Mouse (Mus musculus): ENCODE results near the gene Galnt11. TPM values are rescaled to one million over a fixed set of nuclear protein-coding genes. Genes with fewer than 3 reads are reported as not detected.
A peak's percentile ranks its signal among the peaks of the same experiment; 100 is the strongest.
"Not testable (repeated sequence)": the region's sequence is repeated elsewhere in the genome, so short reads cannot be mapped to it uniquely, and the experiment has no call there.

Gene Galnt11
- polyA plus RNA-seq (2014; fragmentation: Nextera tagmentation; extraction: Ambion mirVana), result 37.0 and 37.3 TPM in 2 replicates

- no peaks in the 10 kb centered on the region for H3K27me3 ChIP-seq (ENCODE audit: control insufficient read depth, insufficient read depth, low read length)
- H3K4me3 ChIP-seq (ENCODE audit: low read depth, low read length), result peak within 1 kb of the TSS; percentile 65
- no peaks in the 10 kb centered on the region for H3K9me3 ChIP-seq (ENCODE audit: control insufficient read depth, low read length)
- H3K9ac ChIP-seq (ENCODE audit: low read length), result peak within 1 kb of the TSS; percentile 80
- H3K4me2 ChIP-seq (ENCODE audit: low read depth, low read length, severe bottlenecking), result peak within 1 kb of the TSS; percentile 67
- 0 out of 2 replicates have a peak, but pooled peaks cover 3% of the 10 kb centered on the region for H3K4me1 ChIP-seq (replicated peaks; ENCODE audit: control insufficient read depth, insufficient read depth, low read length)
- DNase-seq (ENCODE audit: low spot score) (no peak), ATAC-seq (replicated peaks; ENCODE audit: low FRiP score) (no peak)
- no peaks in the 10 kb centered on the region for H3K36me3 ChIP-seq (ENCODE audit: control insufficient read depth, insufficient read depth, low read length)
- H3K27ac ChIP-seq (ENCODE audit: low read depth, low read length), result no peak within 1 kb of the TSS; the same call in 1 of the 2 replicates
- WGBS, result 91% methylated on average over 3 of the region's 3 CpGs
Observed at GRCm38 (mm10) chr5:25221604-25222003, at the start of gene Galnt11. TSS of gene Galnt11 (plus strand) at chr5:25221904.

GRCm38 (mm10) chr5:25177937-25178336, 43.8 kb upstream of the Galnt11 start:
- not testable (repeated sequence) for H3K27ac ChIP-seq (ENCODE audit: low read depth, low read length); H3K9me3 ChIP-seq (ENCODE audit: control insufficient read depth, low read length); H3K27me3 ChIP-seq (ENCODE audit: control insufficient read depth, insufficient read depth, low read length); H3K9ac ChIP-seq (ENCODE audit: low read length); DNase-seq (ENCODE audit: low spot score); H3K36me3 ChIP-seq (ENCODE audit: control insufficient read depth, insufficient read depth, low read length); H3K4me2 ChIP-seq (ENCODE audit: low read depth, low read length, severe bottlenecking); ATAC-seq (replicated peaks; ENCODE audit: low FRiP score); H3K4me3 ChIP-seq (ENCODE audit: low read depth, low read length); H3K4me1 ChIP-seq (replicated peaks; ENCODE audit: control insufficient read depth, insufficient read depth, low read length)
- WGBS, result 92% methylated on average over 5 of the region's 5 CpGs

DNA sequence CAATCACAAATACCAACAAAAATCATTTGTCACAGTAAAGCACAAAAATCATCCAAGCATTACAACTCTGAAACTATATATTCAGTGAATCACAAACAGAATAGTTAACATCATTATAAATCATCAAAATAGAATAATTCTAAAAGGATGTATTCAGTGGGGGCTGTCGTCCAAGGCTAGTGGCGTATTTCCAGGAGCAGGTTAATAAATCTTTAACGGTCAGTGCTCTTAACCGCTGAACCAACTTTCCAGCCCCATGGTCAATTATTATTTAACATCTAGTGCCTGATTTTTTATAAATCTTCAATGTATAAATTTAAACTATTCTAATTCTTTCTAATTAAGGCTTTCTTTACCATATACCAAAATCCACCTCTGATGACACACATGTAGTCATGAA, 43.2 kb upstream of the Galnt11 start:
- WGBS, result 93% methylated on average over 4 of the region's 4 CpGs
- H3K9ac ChIP-seq (ENCODE audit: low read length); H3K4me2 ChIP-seq (ENCODE audit: low read depth, low read length, severe bottlenecking); DNase-seq (ENCODE audit: low spot score); H3K4me3 ChIP-seq (ENCODE audit: low read depth, low read length); H3K27me3 ChIP-seq (ENCODE audit: control insufficient read depth, insufficient read depth, low read length); H3K27ac ChIP-seq (ENCODE audit: low read depth, low read length); H3K36me3 ChIP-seq (ENCODE audit: control insufficient read depth, insufficient read depth, low read length); H3K9me3 ChIP-seq (ENCODE audit: control insufficient read depth, low read length); ATAC-seq (replicated peaks; ENCODE audit: low FRiP score); H3K4me1 ChIP-seq (replicated peaks; ENCODE audit: control insufficient read depth, insufficient read depth, low read length): not testable (repeated sequence)

DNA sequence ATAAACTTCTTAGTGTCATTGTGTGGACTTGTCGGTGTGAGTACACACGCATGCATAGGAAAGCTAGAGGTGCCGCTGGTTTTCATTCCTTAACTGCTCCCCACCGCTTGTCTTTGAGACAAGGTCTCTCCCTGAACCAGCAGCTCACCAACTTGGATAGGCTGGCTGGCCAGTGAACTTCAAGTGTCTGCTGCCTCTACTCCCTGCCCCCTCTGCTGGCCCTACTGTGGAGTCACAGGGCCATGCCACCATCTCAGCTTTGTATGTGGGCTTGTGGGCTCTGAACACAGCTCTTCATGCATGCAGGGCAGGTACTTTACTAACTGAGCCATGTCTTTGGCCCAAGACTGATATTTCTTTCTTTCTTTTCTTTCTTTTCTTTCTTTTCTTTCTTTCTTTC, 42.4 kb upstream of the Galnt11 start:
- H3K27ac ChIP-seq (ENCODE audit: low read depth, low read length), result no peak overlapping the region
- H3K4me3 ChIP-seq (ENCODE audit: low read depth, low read length), result no peak overlapping the region
- WGBS, result 97% methylated on average over 4 of the region's 4 CpGs
- DNase-seq (ENCODE audit: low spot score) (no peak), ATAC-seq (replicated peaks; ENCODE audit: low FRiP score) (no peak)
- no peaks in the 10 kb centered on the region for H3K27me3 ChIP-seq (ENCODE audit: control insufficient read depth, insufficient read depth, low read length)
- no peak overlapping the region for H3K4me2 ChIP-seq (ENCODE audit: low read depth, low read length, severe bottlenecking)
- no peak overlapping the region for H3K9ac ChIP-seq (ENCODE audit: low read length)
- no peaks in the 10 kb centered on the region for H3K9me3 ChIP-seq (ENCODE audit: control insufficient read depth, low read length)
- H3K4me1 ChIP-seq (replicated peaks; ENCODE audit: control insufficient read depth, insufficient read depth, low read length), result no peaks in the 10 kb centered on the region
- H3K36me3 ChIP-seq (ENCODE audit: control insufficient read depth, insufficient read depth, low read length), result no peaks in the 10 kb centered on the region

GRCm38 (mm10) chr5:25179936-25180488, 41.7 kb upstream of the Galnt11 start:
- DNase-seq (ENCODE audit: low spot score) (no peak), ATAC-seq (replicated peaks; ENCODE audit: low FRiP score) (no peak)
- Histone ChIP-seq H3K27ac (ENCODE audit: low read depth, low read length) (no peak overlapping the region), H3K4me3 (ENCODE audit: low read depth, low read length) (no peak overlapping the region), H3K9me3 (ENCODE audit: control insufficient read depth, low read length) (no peaks in the 10 kb centered on the region), H3K4me2 (ENCODE audit: low read depth, low read length, severe bottlenecking) (no peak overlapping the region), H3K9ac (ENCODE audit: low read length) (no peak overlapping the region), H3K36me3 (ENCODE audit: control insufficient read depth, insufficient read depth, low read length) (no peaks in the 10 kb centered on the region), H3K4me1 (replicated peaks; ENCODE audit: control insufficient read depth, insufficient read depth, low read length) (no peaks in the 10 kb centered on the region), H3K27me3 (ENCODE audit: control insufficient read depth, insufficient read depth, low read length) (no peaks in the 10 kb centered on the region)
- WGBS, result 91% methylated on average over 3 of the region's 3 CpGs

DNA sequence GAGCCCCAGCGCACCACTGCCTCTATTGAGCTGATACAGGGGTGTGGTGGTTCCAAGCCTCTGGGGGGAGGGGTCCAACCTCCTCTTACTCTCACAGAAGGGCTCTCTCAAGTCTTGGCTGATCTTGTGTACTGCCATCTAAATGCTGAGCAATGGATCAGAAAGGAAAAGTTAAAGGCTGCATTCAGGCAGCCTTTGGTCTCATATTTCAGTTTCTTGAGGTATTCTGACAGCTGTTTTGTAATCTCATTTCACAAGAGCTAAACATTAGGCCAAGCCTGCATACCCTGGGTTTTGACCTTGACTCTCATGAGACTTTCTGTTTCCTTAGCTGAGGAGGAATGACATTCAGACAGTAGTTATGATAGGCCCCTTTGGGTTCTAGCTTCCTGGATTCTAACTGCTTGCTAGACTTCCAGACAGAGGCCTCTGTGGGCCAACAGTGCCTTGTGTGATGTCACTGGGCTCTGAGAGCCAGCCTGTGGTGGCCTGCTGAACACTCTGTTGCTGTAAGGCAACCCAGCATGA, 40.6 kb upstream of the Galnt11 start, which contains the start of gene Galntl5:
Gene Galntl5, plus strand, starts transcription at position 457 of the 528 bp plus-strand sequence.
- Histone ChIP-seq H3K27me3 (ENCODE audit: control insufficient read depth, insufficient read depth, low read length) (no peaks in the 10 kb centered on the region), H3K4me3 (ENCODE audit: low read depth, low read length) (no peak within 1 kb of the TSS), H3K9me3 (ENCODE audit: control insufficient read depth, low read length) (no peaks in the 10 kb centered on the region), H3K27ac (ENCODE audit: low read depth, low read length) (no peak within 1 kb of the TSS), H3K4me2 (ENCODE audit: low read depth, low read length, severe bottlenecking) (no peak within 1 kb of the TSS), H3K4me1 (replicated peaks; ENCODE audit: control insufficient read depth, insufficient read depth, low read length) (no peaks in the 10 kb centered on the region), H3K36me3 (ENCODE audit: control insufficient read depth, insufficient read depth, low read length) (no peaks in the 10 kb centered on the region), H3K9ac (ENCODE audit: low read length) (no peak within 1 kb of the TSS)
- ATAC-seq (replicated peaks; ENCODE audit: low FRiP score) (no peak), DNase-seq (ENCODE audit: low spot score) (no peak)
- 74% methylated on average over 1 of the region's 1 CpGs for WGBS

GRCm38 (mm10) chr5:25183595-25183994, 38.1 kb upstream of the Galnt11 start:
- no peak overlapping the region for H3K9ac ChIP-seq (ENCODE audit: low read length)
- no peaks in the 10 kb centered on the region for H3K4me1 ChIP-seq (replicated peaks; ENCODE audit: control insufficient read depth, insufficient read depth, low read length)
- H3K4me2 ChIP-seq (ENCODE audit: low read depth, low read length, severe bottlenecking), result no peak overlapping the region
- 86% methylated on average over 4 of the region's 4 CpGs for WGBS
- no peaks in the 10 kb centered on the region for H3K9me3 ChIP-seq (ENCODE audit: control insufficient read depth, low read length)
- no peaks in the 10 kb centered on the region for H3K27me3 ChIP-seq (ENCODE audit: control insufficient read depth, insufficient read depth, low read length)
- no peak overlapping the region for H3K27ac ChIP-seq (ENCODE audit: low read depth, low read length)
- ATAC-seq (replicated peaks; ENCODE audit: low FRiP score) (no peak), DNase-seq (ENCODE audit: low spot score) (no peak)
- no peak overlapping the region for H3K4me3 ChIP-seq (ENCODE audit: low read depth, low read length)
- H3K36me3 ChIP-seq (ENCODE audit: control insufficient read depth, insufficient read depth, low read length), result no peaks in the 10 kb centered on the region

DNA sequence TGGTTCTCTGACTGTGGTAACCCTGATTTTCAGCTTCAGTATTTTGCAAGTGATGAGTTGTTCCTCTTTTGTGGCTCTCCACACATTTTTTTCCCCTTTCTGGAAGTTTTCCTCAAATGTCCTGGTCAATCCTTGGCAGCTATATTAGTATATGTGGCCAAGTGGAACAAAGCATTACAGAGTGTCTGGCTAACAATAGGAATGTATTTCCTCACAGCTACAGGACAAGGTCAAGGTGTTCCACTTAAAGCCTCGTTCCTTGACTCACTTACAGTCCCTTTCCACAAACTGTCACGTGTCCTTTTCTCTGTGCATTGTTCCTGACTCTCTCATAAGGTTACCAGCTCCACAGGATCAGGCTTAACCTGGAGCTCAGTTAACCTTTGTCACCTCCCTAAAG, 37.1 kb upstream of the Galnt11 start:
- H3K9ac ChIP-seq (ENCODE audit: low read length), result no peak overlapping the region
- H3K4me2 ChIP-seq (ENCODE audit: low read depth, low read length, severe bottlenecking), result no peak overlapping the region
- WGBS, result 50% methylated on average over 2 of the region's 2 CpGs
- H3K27me3 ChIP-seq (ENCODE audit: control insufficient read depth, insufficient read depth, low read length), result no peaks in the 10 kb centered on the region
- no peaks in the 10 kb centered on the region for H3K4me1 ChIP-seq (replicated peaks; ENCODE audit: control insufficient read depth, insufficient read depth, low read length)
- no peak for ATAC-seq (replicated peaks; ENCODE audit: low FRiP score)
- no peak for DNase-seq (ENCODE audit: low spot score)
- no peaks in the 10 kb centered on the region for H3K9me3 ChIP-seq (ENCODE audit: control insufficient read depth, low read length)
- H3K27ac ChIP-seq (ENCODE audit: low read depth, low read length), result no peak overlapping the region
- H3K4me3 ChIP-seq (ENCODE audit: low read depth, low read length), result no peak overlapping the region
- H3K36me3 ChIP-seq (ENCODE audit: control insufficient read depth, insufficient read depth, low read length), result no peaks in the 10 kb centered on the region

DNA sequence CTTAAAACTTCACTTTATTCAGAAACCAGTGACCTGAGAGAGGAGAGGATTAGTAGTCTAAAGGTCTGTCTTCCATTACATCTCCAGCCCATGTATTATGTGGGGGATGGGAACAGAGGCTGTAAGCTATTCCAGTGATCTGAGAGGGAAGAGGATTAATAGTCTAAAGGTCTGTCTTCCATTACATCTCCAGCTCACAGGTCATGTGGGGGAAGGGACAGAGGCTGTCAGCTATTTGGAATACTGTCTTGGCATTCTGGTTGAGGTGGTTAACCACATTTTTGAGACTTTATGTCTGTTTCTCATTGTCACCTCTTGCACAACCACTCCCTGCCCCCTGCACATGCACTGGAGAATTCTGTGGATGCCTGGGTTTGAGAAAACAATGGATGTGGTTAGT, 34.0 kb upstream of the Galnt11 start:
- Histone ChIP-seq H3K4me2 (ENCODE audit: low read depth, low read length, severe bottlenecking) (no peak overlapping the region), H3K9ac (ENCODE audit: low read length) (no peak overlapping the region), H3K4me3 (ENCODE audit: low read depth, low read length) (no peak overlapping the region), H3K27ac (ENCODE audit: low read depth, low read length) (no peak overlapping the region), H3K9me3 (ENCODE audit: control insufficient read depth, low read length) (no peaks in the 10 kb centered on the region), H3K36me3 (ENCODE audit: control insufficient read depth, insufficient read depth, low read length) (no peaks in the 10 kb centered on the region), H3K4me1 (replicated peaks; ENCODE audit: control insufficient read depth, insufficient read depth, low read length) (no peaks in the 10 kb centered on the region), H3K27me3 (ENCODE audit: control insufficient read depth, insufficient read depth, low read length) (no peaks in the 10 kb centered on the region)
- no peak for ATAC-seq (replicated peaks; ENCODE audit: low FRiP score)
- DNase-seq (ENCODE audit: low spot score), result no peak

Measured in forebrain, embryonic 11.5 days (tissue).